Mouse (Mus musculus) small intestine, adult 2 months (tissue): ENCODE measurements around the gene Fbxo36. TPM values are rescaled to one million over a fixed set of nuclear protein-coding genes. Genes with fewer than 3 reads are reported as not detected.

Source experiments
- H3K27ac ChIP-seq: fragments of 200-500 bp; 2 replicates; pipeline ENCODE4 v1.5.1; 2012; ENCODE audit warnings: low read depth, low read length, control low read depth, inconsistent platforms; ENCODE audit not compliant: insufficient read depth
- H3K27me3 ChIP-seq: fragments of 200-500 bp; 2 replicates; pipeline ENCODE4 v1.6.1; 2012; ENCODE audit warnings: mild to moderate bottlenecking, moderate library complexity, low read length, inconsistent platforms; ENCODE audit not compliant: control insufficient read depth, insufficient read depth
- H3K36me3 ChIP-seq: fragments of 200-500 bp; 2 replicates; pipeline ENCODE4 v1.6.1; 2012; ENCODE audit warnings: mild to moderate bottlenecking, low read length, control low read depth, inconsistent platforms; ENCODE audit not compliant: control insufficient read depth, insufficient read depth
- H3K4me1 ChIP-seq: fragments of 200-500 bp; 2 replicates; pipeline ENCODE4 v1.6.1; 2012; ENCODE audit warnings: low read length, inconsistent platforms, mixed read lengths; ENCODE audit not compliant: control insufficient read depth, insufficient read depth, insufficient read length
- H3K4me3 ChIP-seq: fragments of 200-500 bp; 2 replicates; pipeline ENCODE4 v1.5.1; 2012; ENCODE audit warnings: low read depth, mild to moderate bottlenecking, control low read depth, inconsistent platforms, low read length, moderate library complexity
- CTCF ChIP-seq: fragments of 200-500 bp; IDR thresholded peaks from 2 replicates; pipeline ENCODE4 v1.5.1; 2012; ENCODE audit warnings: low read depth, mild to moderate bottlenecking, control low read depth, inconsistent platforms, low read length, moderate library complexity, mixed read lengths; ENCODE audit not compliant: insufficient replicate concordance, insufficient read length; ENCODE audit errors: extremely low read depth
- POLR2A ChIP-seq: fragments of 200-500 bp; IDR thresholded peaks from 2 replicates; pipeline ENCODE4 v1.6.1; 2012; ENCODE audit warnings: low read depth, mild to moderate bottlenecking, control low read depth, inconsistent platforms, low read length, moderate library complexity
- WGBS: fragments of 180-500 bp; shearing (Covaris S2); methylation state at CpG from one replicate; pipeline ENCODE4 v1.1.7; 2018; 5-methylcytosine and 5-hydroxymethylcytosine counted together
- polyA plus RNA-seq: library from polyadenylated mRNA; depleted of rRNA; stranded (reverse); fragments of >200 nt; gene quantifications from 2 replicates; pipeline ENCODE4 v1.2.3, GENCODE M21; 2012

Fbxo36 gene
- polyA plus RNA-seq, 1 experiment: 3.1 TPM

- H3K27me3 ChIP-seq: no peaks in the 10 kb centered on the region
- no peak overlapping the region for H3K4me3 ChIP-seq
- TF ChIP-seq POLR2A (no peak), CTCF (no peak)
- H3K27ac ChIP-seq: no peak overlapping the region
- H3K4me1 ChIP-seq: peaks cover 5% of the 10 kb centered on the region; the same call in 1 of the 2 replicates
- 87% methylated on average over 3 of the region's 3 CpGs for WGBS
- no peaks in the 10 kb centered on the region for H3K36me3 ChIP-seq
Observed at GRCm38 (mm10) chr1:84848335-84848734, 8.7 kb downstream of the Fbxo36 start.

- no peaks in the 10 kb centered on the region for H3K36me3 ChIP-seq
- no peak overlapping the region for H3K4me3 ChIP-seq
- no peaks in the 10 kb centered on the region for H3K27me3 ChIP-seq
- 92% methylated on average over 6 of the region's 6 CpGs for WGBS
- TF ChIP-seq CTCF (no peak), POLR2A (no peak)
- H3K4me1 ChIP-seq: peaks cover 5% of the 10 kb centered on the region; the same call in 1 of the 2 replicates
- H3K27ac ChIP-seq: no peak overlapping the region
Observed at GRCm38 (mm10) chr1:84848801-84849455, 9.3 kb downstream of the Fbxo36 start.

- Histone ChIP-seq H3K4me3 (no peak overlapping the region), H3K27ac (no peak overlapping the region), H3K36me3 (no peaks in the 10 kb centered on the region), H3K27me3 (no peaks in the 10 kb centered on the region), H3K4me1 (peaks cover 5% of the 10 kb centered on the region; the same call in 1 of the 2 replicates)
- TF ChIP-seq CTCF (no peak), POLR2A (no peak)
- WGBS: 93% methylated on average over 7 of the region's 7 CpGs
Observed at GRCm38 (mm10) chr1:84849804-84850203, 10.2 kb downstream of the Fbxo36 start.

- H3K27me3 ChIP-seq: no peaks in the 10 kb centered on the region
- H3K27ac ChIP-seq: no peak overlapping the region
- H3K4me1 ChIP-seq: peaks cover 5% of the 10 kb centered on the region; the same call in 1 of the 2 replicates
- no peak overlapping the region for H3K4me3 ChIP-seq
- H3K36me3 ChIP-seq: no peaks in the 10 kb centered on the region
- 95% methylated on average over 7 of the region's 7 CpGs for WGBS
- no peak for TF ChIP-seq CTCF
- TF ChIP-seq POLR2A: no peak
Observed at GRCm38 (mm10) chr1:84850471-84850870, 10.8 kb downstream of the Fbxo36 start.

GRCm38 (mm10) chr1:84851512-84852235 lies 12.0 kb downstream of the Fbxo36 start:
- Histone ChIP-seq H3K36me3 (no peaks in the 10 kb centered on the region), H3K4me3 (no peak overlapping the region), H3K27ac (no peak overlapping the region), H3K4me1 (peaks cover 5% of the 10 kb centered on the region; the same call in 1 of the 2 replicates), H3K27me3 (no peaks in the 10 kb centered on the region)
- no peak for TF ChIP-seq POLR2A
- TF ChIP-seq CTCF: no peak
- 58% methylated on average over 9 of the region's 9 CpGs for WGBS

- Histone ChIP-seq H3K27ac (no peak overlapping the region), H3K4me1 (peaks cover 4% of the 10 kb centered on the region; the same call in 1 of the 2 replicates), H3K36me3 (no peaks in the 10 kb centered on the region), H3K27me3 (no peaks in the 10 kb centered on the region), H3K4me3 (no peak overlapping the region)
- 86% methylated on average over 1 of the region's 1 CpGs for WGBS
- no peak for TF ChIP-seq POLR2A
- no peak for TF ChIP-seq CTCF
Observed at GRCm38 (mm10) chr1:84853721-84854120, 14.1 kb downstream of the Fbxo36 start.

GRCm38 (mm10) chr1:84854966-84855365 lies 15.3 kb downstream of the Fbxo36 start:
- Histone ChIP-seq H3K4me3 (no peak overlapping the region), H3K36me3 (no peaks in the 10 kb centered on the region), H3K4me1 (no peaks in the 10 kb centered on the region), H3K27ac (no peak overlapping the region), H3K27me3 (no peaks in the 10 kb centered on the region)
- 82% methylated on average over 2 of the region's 2 CpGs for WGBS
- no peak for TF ChIP-seq CTCF
- no peak for TF ChIP-seq POLR2A
